Mouse (Mus musculus): Measurements from ENCODE around the gene Lrguk. TPM values are rescaled to one million over a fixed set of nuclear protein-coding genes. Genes with fewer than 3 reads are reported as not detected.

Gene Lrguk
- total RNA-seq, 2 experiments from 2014 or later = 2.2 to 2.4 TPM

GRCm38 (mm10) chr6:34129261-34129660 lies 100.0 kb downstream of the Lrguk start:
- TF ChIP-seq CTCF (conservative IDR thresholded peaks at IDR 0.05) = no peak
- H3K4me3 ChIP-seq = no peak overlapping the region
- no peak for DNase-seq (ENCODE audit: low spot score in 2 of 2)
- H3K27ac ChIP-seq = no peak overlapping the region

DNA sequence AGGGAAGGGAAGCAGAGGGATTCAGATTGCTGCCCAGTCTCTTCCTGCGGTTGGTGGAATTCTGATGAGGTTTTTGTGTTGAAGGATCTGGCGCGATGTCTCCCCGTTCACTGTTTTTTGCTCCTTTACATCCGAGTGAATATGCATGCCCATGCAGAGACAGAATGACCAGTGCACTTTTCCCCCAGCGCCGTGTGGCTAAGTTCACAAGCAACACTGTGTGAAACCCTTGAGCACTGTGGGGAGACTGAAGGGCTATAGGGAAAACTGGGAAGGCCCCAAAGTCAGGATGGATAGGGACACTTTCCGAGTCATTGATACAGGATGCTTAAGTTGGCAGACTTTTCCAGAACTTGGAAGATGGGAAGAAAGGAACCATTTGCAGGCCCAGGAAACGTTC lies 103.1 kb downstream of the Lrguk start:
- TF ChIP-seq CTCF (conservative IDR thresholded peaks at IDR 0.05) = no peak
- Histone ChIP-seq H3K4me3 (no peak overlapping the region), H3K27ac (no peak overlapping the region)
- no peak for DNase-seq (ENCODE audit: low spot score in 2 of 2)

GRCm38 (mm10) chr6:34138366-34138765 lies 109.1 kb downstream of the Lrguk start:
- DNase-seq (ENCODE audit: low spot score in 2 of 2) = no peak
- H3K27ac ChIP-seq = no peak overlapping the region
- TF ChIP-seq CTCF (conservative IDR thresholded peaks at IDR 0.05) = no peak
- no peak overlapping the region for H3K4me3 ChIP-seq

GRCm38 (mm10) chr6:34142931-34143330 lies 113.7 kb downstream of the Lrguk start:
- no peak for TF ChIP-seq CTCF (conservative IDR thresholded peaks at IDR 0.05)
- no peak overlapping the region for H3K27ac ChIP-seq
- no peak for DNase-seq (ENCODE audit: low spot score in 2 of 2)
- no peak overlapping the region for H3K4me3 ChIP-seq

GRCm38 (mm10) chr6:34146042-34146441 lies 116.8 kb downstream of the Lrguk start:
- H3K27ac ChIP-seq = no peak overlapping the region
- no peak for DNase-seq (ENCODE audit: low spot score in 2 of 2)
- no peak for TF ChIP-seq CTCF (conservative IDR thresholded peaks at IDR 0.05)
- no peak overlapping the region for H3K4me3 ChIP-seq

- H3K27ac ChIP-seq = no peak overlapping the region
These were observed 118.8 kb downstream of the Lrguk start for GRCm38 (mm10) chr6:34148021-34148420.

GRCm38 (mm10) chr6:34148639-34149038 lies 119.4 kb downstream of the Lrguk start:
- no peak overlapping the region for H3K4me3 ChIP-seq
- no peak for DNase-seq (ENCODE audit: low spot score in 2 of 2)
- no peak overlapping the region for H3K27ac ChIP-seq
- TF ChIP-seq CTCF (conservative IDR thresholded peaks at IDR 0.05) = no peak

More at GRCm38 (mm10) chr6:34148021-34148420, 118.8 kb downstream of the Lrguk start:
- no peak for TF ChIP-seq CTCF (conservative IDR thresholded peaks at IDR 0.05)
- no peak overlapping the region for H3K4me3 ChIP-seq
- DNase-seq (ENCODE audit: low spot score in 2 of 2) = no peak

- Histone ChIP-seq H3K4me3 (no peak overlapping the region), H3K27ac (no peak overlapping the region)
- TF ChIP-seq CTCF (conservative IDR thresholded peaks at IDR 0.05) = no peak
- no peak for DNase-seq (ENCODE audit: low spot score in 2 of 2)
These were observed 119.8 kb downstream of the Lrguk start for GRCm38 (mm10) chr6:34149066-34149465.

DNA sequence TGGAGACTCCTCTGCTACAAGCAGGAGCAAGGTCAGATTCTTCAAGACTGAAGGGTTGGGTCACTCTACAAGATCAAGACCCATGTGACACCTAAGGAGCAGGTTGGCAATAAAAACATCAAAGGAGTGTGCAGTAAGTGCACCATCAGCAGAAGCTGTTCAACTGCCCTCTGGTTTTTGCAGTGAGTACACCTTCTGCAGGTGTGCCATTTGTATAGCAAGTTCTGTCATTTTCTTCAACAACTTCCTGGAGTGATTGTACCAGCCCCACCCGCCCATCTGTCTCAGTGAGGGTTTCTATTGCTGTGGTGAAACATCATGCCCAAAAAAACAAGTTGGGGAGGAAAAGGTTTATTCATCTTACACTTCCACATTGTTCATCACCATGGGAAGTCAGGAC lies 120.6 kb downstream of the Lrguk start:
- no peak for DNase-seq (ENCODE audit: low spot score in 2 of 2)
- Histone ChIP-seq H3K4me3 (no peak overlapping the region), H3K27ac (no peak overlapping the region)
- TF ChIP-seq CTCF (conservative IDR thresholded peaks at IDR 0.05) = no peak

DNA sequence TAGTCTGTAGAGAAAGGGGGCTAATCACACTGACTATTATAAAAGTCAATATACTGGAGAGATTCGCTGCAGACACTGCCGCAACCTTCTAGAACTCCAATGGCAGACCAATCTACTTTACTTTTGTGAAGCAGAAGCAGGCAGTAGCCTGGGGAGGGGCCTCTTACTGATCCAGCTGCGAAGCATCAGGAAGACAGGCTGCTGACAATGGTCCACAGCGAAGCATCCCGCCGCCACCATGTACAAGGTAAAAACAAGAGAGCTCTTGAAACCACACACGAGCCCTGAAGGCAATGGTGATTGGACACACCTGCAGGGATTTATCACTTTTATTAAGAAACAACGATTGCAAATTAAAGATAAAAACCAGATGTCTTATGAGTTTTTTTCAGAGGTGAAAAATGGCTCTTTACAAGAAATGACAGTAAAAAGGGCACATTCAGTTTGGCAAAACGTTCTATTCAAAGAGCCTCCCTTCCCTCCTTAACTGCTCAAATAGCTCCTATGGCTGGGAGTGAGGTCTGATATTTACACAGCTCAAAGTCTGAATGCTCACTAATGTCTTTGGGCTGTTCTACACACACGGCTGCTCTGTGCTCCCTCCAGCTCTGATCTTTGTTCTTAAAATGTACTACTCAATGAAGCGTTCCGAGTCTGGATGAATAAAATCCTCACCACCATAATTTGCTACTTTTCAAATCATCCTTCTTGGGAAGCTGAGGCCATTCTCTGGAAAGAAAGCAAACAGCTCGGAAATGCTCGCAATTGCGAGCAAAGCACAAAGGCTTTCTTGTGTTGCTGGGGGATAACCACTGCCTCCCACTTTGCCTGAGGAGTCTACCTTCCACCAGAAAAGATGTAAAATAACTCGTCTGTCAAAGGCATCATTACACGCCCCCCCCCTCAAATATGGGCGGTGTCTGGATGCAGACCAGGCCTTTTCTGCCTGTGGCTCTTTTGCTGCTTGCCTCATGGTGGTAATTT lies 124.1 kb downstream of the Lrguk start:
- no peak overlapping the region for H3K4me3 ChIP-seq
- no peak for TF ChIP-seq CTCF (conservative IDR thresholded peaks at IDR 0.05)
- no peak for DNase-seq (ENCODE audit: low spot score in 2 of 2)
- peak overlapping the region; percentile 29; the same call in 1 of the 2 replicates for H3K27ac ChIP-seq

GRCm38 (mm10) chr6:34154202-34154601 lies 125.0 kb downstream of the Lrguk start:
- DNase-seq (ENCODE audit: low spot score in 2 of 2) = peak in 1 of 2 experiments; percentile 34
- H3K27ac ChIP-seq = peak overlapping the region; percentile 29; the same call in 1 of the 2 replicates
- no peak for TF ChIP-seq CTCF (conservative IDR thresholded peaks at IDR 0.05)
- no peak overlapping the region for H3K4me3 ChIP-seq

DNA sequence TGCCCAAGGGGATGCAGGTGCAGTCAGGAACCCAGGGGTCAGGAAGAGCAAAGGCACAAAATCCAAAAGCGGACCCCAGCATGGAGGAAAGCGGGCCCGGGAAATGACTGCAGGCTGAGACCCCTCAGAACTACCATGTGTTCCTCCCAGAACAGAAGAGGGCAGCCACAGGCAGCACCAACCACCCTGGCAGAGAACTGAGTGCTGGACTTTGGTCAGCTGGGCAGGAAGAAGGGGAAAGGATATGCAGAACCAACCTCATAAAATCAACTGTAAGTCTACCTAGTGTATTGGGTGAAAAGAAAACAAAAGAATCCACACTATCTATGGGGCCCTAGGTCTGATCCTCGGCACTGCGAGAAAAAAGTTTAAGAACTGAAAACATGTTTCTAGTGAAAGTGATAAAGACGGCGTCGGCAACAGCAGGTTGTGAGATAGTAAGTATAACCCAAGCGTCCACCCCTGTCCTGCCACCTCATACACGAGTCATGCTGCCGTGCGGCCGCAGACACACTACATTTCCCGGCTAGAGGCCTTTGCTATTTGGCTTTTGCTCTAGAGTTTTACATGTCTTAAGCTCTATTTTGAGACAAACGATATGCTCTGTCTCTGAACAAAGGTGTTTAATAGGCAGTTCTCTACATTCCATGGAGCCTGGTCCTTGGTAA lies 126.0 kb downstream of the Lrguk start:
- TF ChIP-seq CTCF (conservative IDR thresholded peaks at IDR 0.05) = no peak
- DNase-seq (ENCODE audit: low spot score in 2 of 2) = no peak
- Histone ChIP-seq H3K27ac (no peak overlapping the region), H3K4me3 (no peak overlapping the region)

GRCm38 (mm10) chr6:34156057-34156456 lies 126.8 kb downstream of the Lrguk start:
- Histone ChIP-seq H3K27ac (0 out of 2 replicates have a peak overlapping the region, but pooled peaks have one; percentile 5), H3K4me3 (no peak overlapping the region)
- no peak for DNase-seq (ENCODE audit: low spot score in 2 of 2)
- peak; percentile 36 for TF ChIP-seq CTCF (conservative IDR thresholded peaks at IDR 0.05)
